Mouse (Mus musculus) stomach, embryonic 16.5 days (tissue): ENCODE results near the gene Il10ra. TPM values are rescaled to one million over a fixed set of nuclear protein-coding genes. Genes with fewer than 3 reads are reported as not detected.
A peak's percentile ranks its signal among the peaks of the same experiment; 100 is the strongest.

Source experiments
- ATAC-seq: fragments of 200-750 bp; cut with Nextera tagmentation; 2 replicates; pipeline ENCODE4 v1.8.0; 2017; ENCODE audit warnings: moderate number of reproducible peaks, moderate TSS enrichment; ENCODE audit not compliant: insufficient read depth, low FRiP score
- H3K27ac ChIP-seq: fragments of 300-500 bp; sonication (generic); 2 replicates; pipeline ENCODE4 v1.5.1; 2014; ENCODE audit warnings: low read length
- H3K27me3 ChIP-seq: fragments of 300-500 bp; sonication (generic); 2 replicates; pipeline ENCODE4 v1.6.1; 2014; ENCODE audit warnings: low read length, control low read depth, mixed read lengths; ENCODE audit not compliant: control insufficient read depth, insufficient read depth
- H3K36me3 ChIP-seq: fragments of 300-500 bp; sonication (generic); 2 replicates; pipeline ENCODE4 v1.6.1; 2014; ENCODE audit warnings: low read length; ENCODE audit not compliant: control insufficient read depth, insufficient read depth
- H3K4me1 ChIP-seq: fragments of 300-500 bp; sonication (generic); 2 replicates; pipeline ENCODE4 v1.6.1; 2014; ENCODE audit warnings: low read length, control low read depth, mixed read lengths; ENCODE audit not compliant: control insufficient read depth, insufficient read depth
- H3K4me2 ChIP-seq: fragments of 300-500 bp; sonication (generic); 2 replicates; pipeline ENCODE4 v1.6.1; 2014; ENCODE audit warnings: low read depth, low read length, mixed read lengths
- H3K4me3 ChIP-seq: fragments of 300-500 bp; sonication (generic); replicated peaks from 2 replicates; pipeline ENCODE4 v1.5.1; 2014; ENCODE audit warnings: mild to moderate bottlenecking, low read length
- H3K9ac ChIP-seq: fragments of 300-500 bp; sonication (generic); 2 replicates; pipeline ENCODE4 v1.6.1; 2014; ENCODE audit warnings: low read length
- H3K9me3 ChIP-seq: fragments of 300-500 bp; sonication (generic); replicated peaks from 2 replicates; pipeline ENCODE4 v1.6.1; 2016; ENCODE audit warnings: low read length, control low read depth; ENCODE audit not compliant: control insufficient read depth
- WGBS: fragments of 180-500 bp; shearing (Covaris S2); extraction: QIAGEN DNeasy Blood & Tissue Kit; methylation state at CpG from one replicate; pipeline ENCODE4 v1.1.7; 2014; 5-methylcytosine and 5-hydroxymethylcytosine counted together
- polyA plus RNA-seq: library from polyadenylated mRNA; unstranded; fragments of >200 nt; fragmentation: Nextera tagmentation; extraction: Ambion mirVana; gene quantifications from 2 replicates; pipeline ENCODE4 v1.2.1, GENCODE M21; 2015

The Il10ra gene
- polyA plus RNA-seq, result 1.6 and 1.7 TPM in 2 replicates

GRCm38 (mm10) chr9:45268597-45269325, at the start of gene Il10ra:
Gene Il10ra, minus strand, starts transcription at chr9:45269149.
- Histone ChIP-seq H3K9ac (peak within 1 kb of the TSS; percentile 54), H3K4me1 (no peaks in the 10 kb centered on the region; the same call in 1 of the 2 replicates), H3K36me3 (no peaks in the 10 kb centered on the region), H3K4me2 (peak within 1 kb of the TSS; percentile 58), H3K27me3 (peaks cover 19% of the 10 kb centered on the region; the same call in 1 of the 2 replicates), H3K9me3 (no peaks in the 10 kb centered on the region), H3K4me3 (peak within 1 kb of the TSS; percentile 46), H3K27ac (peak within 1 kb of the TSS; percentile 21; the same call in 1 of the 2 replicates)
- WGBS, result 5% methylated on average over 36 of the region's 36 CpGs
- peak; percentile 72; the same call in 1 of the 2 replicates for ATAC-seq

- Histone ChIP-seq H3K4me1 (peaks cover 13% of the 10 kb centered on the region), H3K4me2 (no peak overlapping the region), H3K9ac (no peak overlapping the region), H3K27ac (no peak overlapping the region; the same call in 1 of the 2 replicates), H3K36me3 (no peaks in the 10 kb centered on the region), H3K27me3 (no peaks in the 10 kb centered on the region), H3K9me3 (no peaks in the 10 kb centered on the region), H3K4me3 (no peak overlapping the region)
- peak; percentile 42; the same call in 1 of the 2 replicates for ATAC-seq
- WGBS, result 39% methylated on average over 3 of the region's 3 CpGs
Observed at GRCm38 (mm10) chr9:45317635-45318034, 48.7 kb upstream of the Il10ra start.

- H3K9me3 ChIP-seq, result no peaks in the 10 kb centered on the region
- peaks cover 13% of the 10 kb centered on the region for H3K4me1 ChIP-seq
- no peak overlapping the region for H3K4me2 ChIP-seq
- no peaks in the 10 kb centered on the region for H3K27me3 ChIP-seq
- 76% methylated on average over 3 of the region's 3 CpGs for WGBS
- no peak overlapping the region for H3K27ac ChIP-seq
- H3K4me3 ChIP-seq, result no peak overlapping the region
- no peak overlapping the region for H3K9ac ChIP-seq
- no peak for ATAC-seq
- H3K36me3 ChIP-seq, result no peaks in the 10 kb centered on the region
Observed at GRCm38 (mm10) chr9:45313913-45314312, 45.0 kb upstream of the Il10ra start.

GRCm38 (mm10) chr9:45311858-45312257, 42.9 kb upstream of the Il10ra start:
- no peaks in the 10 kb centered on the region for H3K9me3 ChIP-seq
- WGBS, result 74% methylated on average over 6 of the region's 6 CpGs
- no peaks in the 10 kb centered on the region for H3K27me3 ChIP-seq
- H3K4me1 ChIP-seq, result no peaks in the 10 kb centered on the region
- no peaks in the 10 kb centered on the region for H3K36me3 ChIP-seq
- H3K9ac ChIP-seq, result no peak overlapping the region
- no peak overlapping the region for H3K4me3 ChIP-seq
- no peak overlapping the region for H3K27ac ChIP-seq
- ATAC-seq, result no peak
- H3K4me2 ChIP-seq, result no peak overlapping the region

- Histone ChIP-seq H3K9ac (no peak overlapping the region), H3K4me2 (no peak overlapping the region), H3K9me3 (no peaks in the 10 kb centered on the region), H3K27me3 (no peaks in the 10 kb centered on the region), H3K4me3 (no peak overlapping the region), H3K36me3 (no peaks in the 10 kb centered on the region), H3K4me1 (no peaks in the 10 kb centered on the region), H3K27ac (no peak overlapping the region)
- 73% methylated on average over 5 of the region's 5 CpGs for WGBS
- no peak for ATAC-seq
Observed at GRCm38 (mm10) chr9:45308521-45308920, 39.6 kb upstream of the Il10ra start.

GRCm38 (mm10) chr9:45306746-45307410, 37.9 kb upstream of the Il10ra start:
- Histone ChIP-seq H3K4me1 (no peaks in the 10 kb centered on the region), H3K4me2 (no peak overlapping the region), H3K27me3 (no peaks in the 10 kb centered on the region), H3K36me3 (no peaks in the 10 kb centered on the region), H3K27ac (no peak overlapping the region), H3K9me3 (no peaks in the 10 kb centered on the region), H3K9ac (no peak overlapping the region), H3K4me3 (no peak overlapping the region)
- ATAC-seq, result no peak
- 82% methylated on average over 12 of the region's 12 CpGs for WGBS

- Histone ChIP-seq H3K4me2 (no peak overlapping the region), H3K27me3 (no peaks in the 10 kb centered on the region), H3K9me3 (0 out of 2 replicates have a peak, but pooled peaks cover 4% of the 10 kb centered on the region), H3K4me3 (no peak overlapping the region), H3K27ac (no peak overlapping the region), H3K36me3 (no peaks in the 10 kb centered on the region), H3K9ac (no peak overlapping the region), H3K4me1 (no peaks in the 10 kb centered on the region)
- WGBS, result 80% methylated on average over 8 of the region's 8 CpGs
- no peak for ATAC-seq
Observed at GRCm38 (mm10) chr9:45301771-45302170, 32.8 kb upstream of the Il10ra start.

- Histone ChIP-seq H3K4me2 (peak overlapping the region; percentile 55), H3K27me3 (no peaks in the 10 kb centered on the region), H3K36me3 (no peaks in the 10 kb centered on the region), H3K4me3 (peak overlapping the region; percentile 36), H3K4me1 (no peaks in the 10 kb centered on the region), H3K27ac (0 out of 2 replicates have a peak overlapping the region, but pooled peaks have one; percentile 11), H3K9me3 (0 out of 2 replicates have a peak, but pooled peaks cover 4% of the 10 kb centered on the region), H3K9ac (peak overlapping the region; percentile 37)
- ATAC-seq, result peak; percentile 94
- 8% methylated on average over 20 of the region's 20 CpGs for WGBS
Observed at GRCm38 (mm10) chr9:45300422-45301104, 31.6 kb upstream of the Il10ra start.
